Mouse (Mus musculus) ES-E14 (cell line): Measurements from ENCODE around the gene Inpp4b. TPM values are rescaled to one million over a fixed set of nuclear protein-coding genes. Genes with fewer than 3 reads are reported as not detected.

Experiments used
- DNase-seq: peaks from one replicate; pipeline ENCODE4 v3.0.0-alpha.2; 2013; ENCODE audit warnings: low read depth, low spot score
- H3K27ac ChIP-seq: 2 replicates; pipeline ENCODE4 v1.5.1; 2012; ENCODE audit warnings: low read depth, mild to moderate bottlenecking, low read length, moderate library complexity, mixed read lengths; ENCODE audit not compliant: poor library complexity, insufficient read depth, severe bottlenecking
- H3K36me3 ChIP-seq: 2 replicates; pipeline ENCODE4 v1.6.1; 2012; ENCODE audit warnings: mild to moderate bottlenecking, low read length, moderate library complexity, mixed read lengths; ENCODE audit not compliant: control insufficient read depth, poor library complexity, insufficient read depth, severe bottlenecking
- H3K4me1 ChIP-seq, 2 experiments: fragments of 150-350 bp in 1 of 2; sonication (generic) in 1 of 2; 2 replicates each; pipeline ENCODE4 v1.6.1; 2012; ENCODE audit warnings: low read length in 2 of 2, mild to moderate bottlenecking in 1 of 2, mixed read lengths in 1 of 2; ENCODE audit not compliant: control insufficient read depth in 2 of 2, insufficient read depth in 2 of 2, poor library complexity in 1 of 2
- H3K4me3 ChIP-seq, 2 experiments: fragments of 150-350 bp in 1 of 2; sonication (generic) in 1 of 2; 2 replicates each; pipeline ENCODE4 v1.5.1; 2012; ENCODE audit warnings: low read length in 2 of 2, low read depth in 1 of 2, mild to moderate bottlenecking in 1 of 2, mixed read lengths in 1 of 2; ENCODE audit not compliant: insufficient read depth in 1 of 2, poor library complexity in 1 of 2, severe bottlenecking in 1 of 2
- H3K9ac ChIP-seq: 2 replicates; pipeline ENCODE4 v1.6.1; 2012; ENCODE audit warnings: low read depth, mild to moderate bottlenecking, low read length, mixed read lengths; ENCODE audit not compliant: poor library complexity, insufficient read depth, severe bottlenecking
- H3K9me3 ChIP-seq: fragments of 150-350 bp; sonication (generic); 2 replicates; pipeline ENCODE4 v1.6.1; 2012; ENCODE audit warnings: low read depth, mild to moderate bottlenecking, low read length; ENCODE audit not compliant: control insufficient read depth, insufficient read depth
- CHD2 ChIP-seq: IDR thresholded peaks from 2 replicates; pipeline ENCODE4 v1.6.1; 2014; ENCODE audit warnings: mild to moderate bottlenecking, low read depth, low read length, inconsistent platforms
- HCFC1 ChIP-seq: IDR thresholded peaks from 2 replicates; pipeline ENCODE4 v1.6.1; 2012; ENCODE audit warnings: low read length, inconsistent platforms, borderline replicate concordance; ENCODE audit not compliant: insufficient read depth
- MAFK ChIP-seq: IDR thresholded peaks from 2 replicates; pipeline ENCODE4 v1.6.1; 2014; ENCODE audit warnings: mild to moderate bottlenecking, low read depth, low read length, inconsistent platforms; ENCODE audit not compliant: insufficient read depth
- ZC3H11A ChIP-seq: IDR thresholded peaks from 2 replicates; pipeline ENCODE4 v1.6.1; 2012; ENCODE audit warnings: low read depth, mild to moderate bottlenecking, inconsistent platforms, low read length, borderline replicate concordance
- ZNF384 ChIP-seq: IDR thresholded peaks from 2 replicates; pipeline ENCODE4 v1.6.1; 2012; ENCODE audit warnings: low read depth, low read length, inconsistent platforms
- in situ Hi-C, 2 experiments: fragments of 600-800 bp; cut with MboI; formaldehyde crosslinking; loops; one replicate each; pipeline ENCODE4 v1.15.1; 2025; ENCODE audit warnings: low sequenced_read_pairs in 2 of 2, inconsistent platforms in 1 of 2; ENCODE audit not compliant: unreplicated experiment in 2 of 2
- total RNA-seq: library from RNA; depleted of rRNA; stranded (reverse); fragments of 300-350 nt; gene quantifications from 2 replicates; pipeline ENCODE4 v1.2.3, GENCODE M21; 2012

Gene Inpp4b
- total RNA-seq, 1 experiment: 0.98 TPM

GRCm38 (mm10) chr8:81608082-81608481 is 265.7 kb downstream of the Inpp4b start:
- no peak for DNase-seq
- H3K36me3 ChIP-seq: no peaks in the 10 kb centered on the region
- in situ Hi-C loops: no loop called here
- no peaks in the 10 kb centered on the region for H3K4me1 ChIP-seq
- no peak overlapping the region for H3K27ac ChIP-seq
- H3K4me3 ChIP-seq: no peak overlapping the region
- H3K9me3 ChIP-seq: no peaks in the 10 kb centered on the region
- no peak for TF ChIP-seq HCFC1
- TF ChIP-seq CHD2: no peak
- no peak for TF ChIP-seq MAFK
- no peak for TF ChIP-seq ZC3H11A
- no peak for TF ChIP-seq ZNF384
- no peak overlapping the region for H3K9ac ChIP-seq

- H3K9ac ChIP-seq: no peak overlapping the region
- TF ChIP-seq HCFC1 (no peak), MAFK (no peak), ZNF384 (no peak), CHD2 (no peak), ZC3H11A (no peak)
- H3K36me3 ChIP-seq: no peaks in the 10 kb centered on the region
- no peak for DNase-seq
- no peak overlapping the region for H3K4me3 ChIP-seq
- no peaks in the 10 kb centered on the region for H3K4me1 ChIP-seq
- no peak overlapping the region for H3K27ac ChIP-seq
- in situ Hi-C loops: no loop called here
- no peaks in the 10 kb centered on the region for H3K9me3 ChIP-seq
Measured at GRCm38 (mm10) chr8:81609064-81609463, 266.7 kb downstream of the Inpp4b start.

- Histone ChIP-seq H3K27ac (no peak overlapping the region), H3K9me3 (no peaks in the 10 kb centered on the region), H3K9ac (no peak overlapping the region), H3K36me3 (no peaks in the 10 kb centered on the region), H3K4me3 (no peak overlapping the region), H3K4me1 (no peaks in the 10 kb centered on the region)
- TF ChIP-seq MAFK: no peak
- no peak for TF ChIP-seq CHD2
- TF ChIP-seq HCFC1: no peak
- no peak for TF ChIP-seq ZNF384
- TF ChIP-seq ZC3H11A: no peak
- in situ Hi-C loops: no loop called here
- no peak for DNase-seq
Measured at GRCm38 (mm10) chr8:81612611-81613010, 270.3 kb downstream of the Inpp4b start.

GRCm38 (mm10) chr8:81614135-81614534 is 271.8 kb downstream of the Inpp4b start:
- no peaks in the 10 kb centered on the region for H3K36me3 ChIP-seq
- H3K4me1 ChIP-seq: no peaks in the 10 kb centered on the region
- no peak for DNase-seq
- in situ Hi-C loops: no loop called here
- TF ChIP-seq HCFC1 (no peak), MAFK (no peak), CHD2 (no peak), ZC3H11A (no peak), ZNF384 (no peak)
- H3K27ac ChIP-seq: no peak overlapping the region
- no peak overlapping the region for H3K9ac ChIP-seq
- H3K9me3 ChIP-seq: no peaks in the 10 kb centered on the region
- no peak overlapping the region for H3K4me3 ChIP-seq

GRCm38 (mm10) chr8:81614605-81615004 is 272.2 kb downstream of the Inpp4b start:
- Histone ChIP-seq H3K36me3 (no peaks in the 10 kb centered on the region), H3K4me3 (no peak overlapping the region), H3K9ac (no peak overlapping the region), H3K27ac (no peak overlapping the region), H3K9me3 (no peaks in the 10 kb centered on the region), H3K4me1 (no peaks in the 10 kb centered on the region)
- no peak for DNase-seq
- TF ChIP-seq HCFC1 (no peak), CHD2 (no peak), ZNF384 (no peak), MAFK (no peak), ZC3H11A (no peak)
- in situ Hi-C loops: no loop called here
